Mouse (Mus musculus): ENCODE data around the gene Scn4b. TPM values are rescaled to one million over a fixed set of nuclear protein-coding genes. Genes with fewer than 3 reads are reported as not detected.

Gene Scn4b
- polyA plus RNA-seq, 1 experiment from 2014 or later, result 0.82 TPM

DNA sequence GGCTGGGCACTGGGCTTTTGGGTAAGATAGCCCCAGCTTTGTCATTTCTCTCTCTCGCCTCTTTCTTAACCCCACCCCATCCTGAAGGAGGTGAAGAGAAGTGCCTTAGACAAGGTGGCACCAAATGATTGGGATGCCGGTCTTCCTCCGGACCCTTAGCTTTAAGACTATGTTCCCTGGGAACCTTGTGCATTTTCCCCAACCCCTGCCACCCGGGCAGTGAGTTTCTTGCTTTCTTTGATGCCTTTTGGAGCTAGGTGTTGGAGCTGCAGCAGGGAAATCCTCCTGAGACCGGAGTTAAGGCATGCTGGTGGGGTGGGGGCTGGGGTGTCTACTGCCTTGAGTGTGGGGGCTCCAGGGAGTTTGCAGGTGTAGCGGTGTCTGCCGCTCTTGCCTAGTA lies 887 bp downstream of the Scn4b start:
- Histone ChIP-seq H3K36me3 (replicated peaks; ENCODE audit: insufficient read depth, low read length) (no peaks in the 10 kb centered on the region), H3K4me2 (ENCODE audit: low read depth, low read length) (peak overlapping the region; percentile 80), H3K27me3 (ENCODE audit: insufficient read depth, low read length) (peaks cover 36% of the 10 kb centered on the region), H3K4me3 (ENCODE audit: low read depth, low read length) (peak overlapping the region; percentile 54), H3K9me3 (ENCODE audit: low read length) (no peaks in the 10 kb centered on the region), H3K9ac (replicated peaks) (no peak overlapping the region), H3K27ac (ENCODE audit: low read depth) (no peak overlapping the region), H3K4me1 (ENCODE audit: insufficient read depth) (peaks cover 10% of the 10 kb centered on the region; the same call in 1 of the 2 replicates)
- DNase-seq, result no peak
- no peak for TF ChIP-seq EP300 (IDR thresholded peaks at IDR 0.05; ENCODE audit: low read depth)
- no peak for ATAC-seq
- 14% methylated on average over 7 of the region's 7 CpGs for WGBS (ENCODE audit: insufficient replicate concordance)

DNA sequence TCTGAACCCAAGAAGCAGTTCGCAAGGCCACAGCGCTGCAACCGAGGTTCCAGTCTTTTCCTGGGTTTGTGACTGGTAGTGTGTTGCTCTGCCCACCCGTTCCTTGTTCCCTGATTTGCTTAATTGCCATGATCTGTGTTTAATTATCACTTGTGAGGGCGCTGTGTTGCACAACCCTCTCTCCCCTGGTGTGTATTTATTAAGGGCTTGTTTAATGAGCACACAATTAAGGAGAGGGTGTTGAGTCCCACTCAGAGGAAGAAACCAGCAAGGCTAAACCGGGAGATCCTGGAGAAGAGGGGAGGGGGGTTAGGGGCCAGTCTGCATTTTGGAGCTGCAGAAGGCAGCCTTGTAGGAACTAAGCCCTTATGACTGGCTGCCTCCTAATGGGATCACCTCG lies 2.8 kb downstream of the Scn4b start:
- no peak overlapping the region for H3K9ac ChIP-seq (replicated peaks)
- no peak overlapping the region for H3K4me3 ChIP-seq (ENCODE audit: low read depth, low read length)
- 56% methylated on average over 7 of the region's 7 CpGs for WGBS (ENCODE audit: insufficient replicate concordance)
- ATAC-seq (no peak), DNase-seq (no peak)
- no peaks in the 10 kb centered on the region for H3K9me3 ChIP-seq (ENCODE audit: low read length)
- peaks cover 9% of the 10 kb centered on the region; the same call in 1 of the 2 replicates for H3K4me1 ChIP-seq (ENCODE audit: insufficient read depth)
- TF ChIP-seq CTCF (IDR thresholded peaks at IDR 0.05; ENCODE audit: low read depth), result no peak
- TF ChIP-seq EP300 (IDR thresholded peaks at IDR 0.05; ENCODE audit: low read depth), result no peak
- peaks cover 44% of the 10 kb centered on the region for H3K27me3 ChIP-seq (ENCODE audit: insufficient read depth, low read length)
- no peak overlapping the region for H3K4me2 ChIP-seq (ENCODE audit: low read depth, low read length)
- H3K36me3 ChIP-seq (replicated peaks; ENCODE audit: insufficient read depth, low read length), result no peaks in the 10 kb centered on the region
- H3K27ac ChIP-seq (ENCODE audit: low read depth), result no peak overlapping the region

DNA sequence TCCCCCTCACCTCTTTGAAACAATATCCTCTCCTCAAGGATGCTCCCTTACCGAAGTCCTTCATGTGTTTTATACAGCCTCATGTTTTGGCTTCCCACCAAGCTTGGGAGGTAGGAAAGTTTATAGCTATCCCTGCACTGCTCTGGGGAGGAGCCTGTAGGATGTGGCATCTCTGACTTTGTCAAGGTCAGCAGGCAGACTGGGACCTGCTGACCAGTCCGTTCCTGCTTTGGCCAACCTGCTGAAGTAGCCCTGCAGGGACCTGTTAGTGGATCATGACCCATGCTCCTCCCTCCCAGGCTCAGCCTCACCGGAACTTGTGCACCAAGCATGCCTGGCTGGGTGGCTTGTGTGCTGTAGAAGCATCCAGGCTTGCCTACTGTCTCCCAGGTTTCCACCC lies 4.5 kb downstream of the Scn4b start:
- Histone ChIP-seq H3K4me3 (ENCODE audit: low read depth, low read length) (no peak overlapping the region), H3K27me3 (ENCODE audit: insufficient read depth, low read length) (peaks cover 50% of the 10 kb centered on the region), H3K4me2 (ENCODE audit: low read depth, low read length) (no peak overlapping the region), H3K36me3 (replicated peaks; ENCODE audit: insufficient read depth, low read length) (no peaks in the 10 kb centered on the region), H3K9ac (replicated peaks) (no peak overlapping the region), H3K9me3 (ENCODE audit: low read length) (no peaks in the 10 kb centered on the region), H3K4me1 (ENCODE audit: insufficient read depth) (peaks cover 3% of the 10 kb centered on the region; the same call in 1 of the 2 replicates), H3K27ac (ENCODE audit: low read depth) (no peak overlapping the region)
- 51% methylated on average over 3 of the region's 3 CpGs for WGBS (ENCODE audit: insufficient replicate concordance)
- TF ChIP-seq CTCF (IDR thresholded peaks at IDR 0.05; ENCODE audit: low read depth) (no peak), EP300 (IDR thresholded peaks at IDR 0.05; ENCODE audit: low read depth) (no peak)
- no peak for ATAC-seq
- no peak for DNase-seq

DNA sequence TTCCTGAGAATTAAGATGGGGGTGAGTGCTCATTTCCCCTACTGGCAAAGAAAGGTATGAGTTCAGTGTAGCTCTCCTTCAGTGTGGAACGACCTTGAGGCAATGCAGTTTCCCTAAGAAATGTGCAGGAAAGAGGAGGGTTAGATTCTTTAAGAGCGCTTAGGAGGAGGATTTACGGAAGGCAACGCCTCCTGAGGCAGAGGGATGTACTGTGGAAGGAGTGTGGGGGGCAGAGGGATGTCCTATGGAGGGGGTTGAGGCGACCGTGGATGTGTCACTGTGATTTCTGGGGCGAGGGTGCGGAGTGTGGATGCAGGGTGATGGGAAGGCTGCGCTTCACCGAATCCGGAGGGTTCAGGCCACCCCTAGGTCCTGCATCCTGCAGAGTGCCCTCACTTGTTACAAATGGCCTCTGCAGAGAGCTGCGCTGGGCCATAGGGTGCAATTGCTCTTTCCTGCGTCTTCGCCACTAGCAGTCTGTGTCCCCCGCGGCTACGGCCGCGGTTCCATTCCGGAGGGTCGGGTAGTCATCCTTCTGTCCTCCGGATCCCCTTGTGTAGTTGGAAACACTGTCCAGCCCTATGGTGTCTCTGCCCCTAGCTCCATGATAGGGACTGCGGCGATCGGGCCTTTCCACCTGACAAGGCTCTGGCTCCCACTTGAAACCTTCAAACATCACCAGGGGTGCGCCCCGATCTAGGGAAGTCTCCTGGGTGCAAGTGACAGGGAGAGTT lies 7.5 kb downstream of the Scn4b start:
- 7% methylated on average over 27 of the region's 27 CpGs for WGBS (ENCODE audit: insufficient replicate concordance)
- H3K27ac ChIP-seq (ENCODE audit: low read depth), result no peak overlapping the region
- peak overlapping the region; percentile 67 for H3K4me2 ChIP-seq (ENCODE audit: low read depth, low read length)
- peaks cover 23% of the 10 kb centered on the region for H3K27me3 ChIP-seq (ENCODE audit: insufficient read depth, low read length)
- TF ChIP-seq EP300 (IDR thresholded peaks at IDR 0.05; ENCODE audit: low read depth) (no peak), CTCF (IDR thresholded peaks at IDR 0.05; ENCODE audit: low read depth) (no peak)
- H3K9me3 ChIP-seq (ENCODE audit: low read length), result no peaks in the 10 kb centered on the region
- no peak overlapping the region for H3K9ac ChIP-seq (replicated peaks)
- no peak for ATAC-seq
- H3K36me3 ChIP-seq (replicated peaks; ENCODE audit: insufficient read depth, low read length), result no peaks in the 10 kb centered on the region
- H3K4me3 ChIP-seq (ENCODE audit: low read depth, low read length), result peak overlapping the region; percentile 22; the same call in 1 of the 2 replicates
- DNase-seq, result no peak
- no peaks in the 10 kb centered on the region; the same call in 1 of the 2 replicates for H3K4me1 ChIP-seq (ENCODE audit: insufficient read depth)

DNA sequence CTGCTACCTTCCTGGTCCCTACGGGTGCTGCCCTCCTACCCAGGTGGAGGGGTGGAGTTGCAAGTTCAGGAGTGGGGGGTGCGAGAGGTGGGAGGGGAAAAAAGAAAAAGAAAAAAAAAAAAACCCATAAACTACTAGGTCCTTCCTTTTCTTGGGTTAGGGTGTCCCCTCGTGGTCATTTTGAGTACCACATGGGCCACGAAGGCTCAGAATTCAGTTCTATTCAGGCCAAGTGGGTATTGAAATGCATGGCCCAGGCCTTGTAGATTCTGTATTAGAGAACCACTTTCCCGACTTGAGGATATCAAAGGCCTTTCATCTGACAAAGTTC lies 8.0 kb downstream of the Scn4b start:
- DNase-seq (peak; percentile 67), ATAC-seq (no peak)
- H3K9me3 ChIP-seq (ENCODE audit: low read length), result no peaks in the 10 kb centered on the region
- peaks cover 23% of the 10 kb centered on the region for H3K27me3 ChIP-seq (ENCODE audit: insufficient read depth, low read length)
- H3K4me1 ChIP-seq (ENCODE audit: insufficient read depth), result no peaks in the 10 kb centered on the region; the same call in 1 of the 2 replicates
- H3K4me3 ChIP-seq (ENCODE audit: low read depth, low read length), result peak overlapping the region; percentile 22; the same call in 1 of the 2 replicates
- H3K4me2 ChIP-seq (ENCODE audit: low read depth, low read length), result peak overlapping the region; percentile 67
- TF ChIP-seq CTCF (IDR thresholded peaks at IDR 0.05; ENCODE audit: low read depth) (peak; percentile 87), EP300 (IDR thresholded peaks at IDR 0.05; ENCODE audit: low read depth) (no peak)
- 2% methylated on average over 5 of the region's 5 CpGs for WGBS (ENCODE audit: insufficient replicate concordance)
- H3K9ac ChIP-seq (replicated peaks), result no peak overlapping the region
- H3K27ac ChIP-seq (ENCODE audit: low read depth), result no peak overlapping the region
- H3K36me3 ChIP-seq (replicated peaks; ENCODE audit: insufficient read depth, low read length), result no peaks in the 10 kb centered on the region

DNA sequence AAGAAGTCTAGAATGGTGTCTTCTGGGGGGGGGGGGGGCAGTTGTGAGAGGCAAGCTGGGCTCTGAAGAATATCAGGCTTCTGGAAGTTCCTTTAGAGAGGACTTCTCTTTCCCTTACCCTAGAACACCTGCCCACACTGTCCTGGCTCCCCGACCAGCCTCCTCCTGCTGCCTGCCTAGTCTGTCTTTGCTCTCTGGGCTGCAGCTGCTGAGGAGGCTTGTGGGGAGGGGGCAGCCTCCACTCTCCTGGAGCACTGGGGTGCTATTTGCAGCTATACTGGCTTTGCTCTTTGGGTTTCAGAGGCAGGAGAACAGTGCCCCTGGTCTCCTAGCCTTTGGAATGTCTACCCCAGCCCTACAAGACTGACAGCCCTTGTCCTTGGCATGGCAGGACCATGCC lies 12.7 kb downstream of the Scn4b start:
- H3K4me3 ChIP-seq (ENCODE audit: low read depth, low read length), result no peak overlapping the region
- peaks cover 6% of the 10 kb centered on the region for H3K27me3 ChIP-seq (ENCODE audit: insufficient read depth, low read length)
- H3K9me3 ChIP-seq (ENCODE audit: low read length), result no peaks in the 10 kb centered on the region
- no peak for TF ChIP-seq CTCF (IDR thresholded peaks at IDR 0.05; ENCODE audit: low read depth)
- no peak overlapping the region for H3K9ac ChIP-seq (replicated peaks)
- DNase-seq (no peak), ATAC-seq (no peak)
- H3K4me2 ChIP-seq (ENCODE audit: low read depth, low read length), result no peak overlapping the region
- WGBS (ENCODE audit: insufficient replicate concordance), result 64% methylated on average over 1 of the region's 1 CpGs
- no peaks in the 10 kb centered on the region; the same call in 1 of the 2 replicates for H3K4me1 ChIP-seq (ENCODE audit: insufficient read depth)
- H3K27ac ChIP-seq (ENCODE audit: low read depth), result no peak overlapping the region
- no peaks in the 10 kb centered on the region for H3K36me3 ChIP-seq (replicated peaks; ENCODE audit: insufficient read depth, low read length)
